Mouse (Mus musculus): ENCODE measurements around the gene Mia2. TPM values are rescaled to one million over a fixed set of nuclear protein-coding genes. Genes with fewer than 3 reads are reported as not detected.

The Mia2 gene
- total and polyA plus RNA-seq, 3 experiments = 31.8 to 106 (median 90.9) TPM

GRCm38 (mm10) chr12:59207000-59207390 is 111.4 kb downstream of the Mia2 start:
- Histone ChIP-seq H3K36me3 (ENCODE audit: control insufficient read depth, insufficient read depth, low read length) (peaks cover 11% of the 10 kb centered on the region), H3K4me1 (ENCODE audit: control insufficient read depth, insufficient read depth, low read length) (peaks cover 5% of the 10 kb centered on the region; the same call in 1 of the 2 replicates), H3K27ac (no peak overlapping the region), H3K27me3 (ENCODE audit: control insufficient read depth, insufficient read depth, low read length) (no peaks in the 10 kb centered on the region), H3K9ac (ENCODE audit: low read depth, low read length) (no peak overlapping the region), H3K4me3 (no peak overlapping the region), H3K79me2 (replicated peaks; ENCODE audit: control insufficient read depth, insufficient read depth, low read length) (no peaks in the 10 kb centered on the region)
- no peak for DNase-seq
- TF ChIP-seq EP300 (IDR thresholded peaks at IDR 0.05; ENCODE audit: insufficient read depth, low read depth, low read length) = no peak
- no peak for TF ChIP-seq POLR2A (IDR thresholded peaks at IDR 0.05; ENCODE audit: insufficient read depth, low read depth, low read length)
- TF ChIP-seq CTCF (IDR thresholded peaks at IDR 0.05) = no peak
- WGBS = 51% methylated on average over 3 of the region's 3 CpGs
- intact Hi-C loops (cut with DNase I) = no loop called here

GRCm38 (mm10) chr12:59207814-59208213 is 112.2 kb downstream of the Mia2 start:
- DNase-seq = no peak
- no peak overlapping the region for H3K4me3 ChIP-seq
- 77% methylated on average over 1 of the region's 1 CpGs for WGBS

GRCm38 (mm10) chr12:59216176-59216575 is 120.6 kb downstream of the Mia2 start:
- Histone ChIP-seq H3K4me1 (ENCODE audit: control insufficient read depth, insufficient read depth, low read length) (peaks cover 6% of the 10 kb centered on the region), H3K79me2 (replicated peaks; ENCODE audit: control insufficient read depth, insufficient read depth, low read length) (no peaks in the 10 kb centered on the region; the same call in 1 of the 2 replicates), H3K36me3 (ENCODE audit: control insufficient read depth, insufficient read depth, low read length) (peaks cover 6% of the 10 kb centered on the region), H3K27ac (no peak overlapping the region), H3K27me3 (ENCODE audit: control insufficient read depth, insufficient read depth, low read length) (no peaks in the 10 kb centered on the region), H3K9ac (ENCODE audit: low read depth, low read length) (no peak overlapping the region), H3K4me3 (no peak overlapping the region)
- no peak for TF ChIP-seq CTCF (IDR thresholded peaks at IDR 0.05)
- no peak for TF ChIP-seq POLR2A (IDR thresholded peaks at IDR 0.05; ENCODE audit: insufficient read depth, low read depth, low read length)
- TF ChIP-seq EP300 (IDR thresholded peaks at IDR 0.05; ENCODE audit: insufficient read depth, low read depth, low read length) = no peak
- DNase-seq = no peak
- intact Hi-C loops (cut with DNase I) = loop anchor here (5.0 kb wide), 1 partner anchor 159 kb away; no protein-coding TSS in a partner anchor
- 87% methylated on average over 4 of the region's 4 CpGs for WGBS

More at GRCm38 (mm10) chr12:59207814-59208213, 112.2 kb downstream of the Mia2 start:
- H3K79me2 ChIP-seq (replicated peaks; ENCODE audit: control insufficient read depth, insufficient read depth, low read length) = no peaks in the 10 kb centered on the region
- no peak overlapping the region for H3K9ac ChIP-seq (ENCODE audit: low read depth, low read length)
- intact Hi-C loops (cut with DNase I) = no loop called here
- no peaks in the 10 kb centered on the region for H3K27me3 ChIP-seq (ENCODE audit: control insufficient read depth, insufficient read depth, low read length)
- H3K4me1 ChIP-seq (ENCODE audit: control insufficient read depth, insufficient read depth, low read length) = peaks cover 5% of the 10 kb centered on the region; the same call in 1 of the 2 replicates
- no peak overlapping the region for H3K27ac ChIP-seq
- peaks cover 11% of the 10 kb centered on the region for H3K36me3 ChIP-seq (ENCODE audit: control insufficient read depth, insufficient read depth, low read length)
- TF ChIP-seq CTCF (IDR thresholded peaks at IDR 0.05) = no peak
- no peak for TF ChIP-seq POLR2A (IDR thresholded peaks at IDR 0.05; ENCODE audit: insufficient read depth, low read depth, low read length)
- TF ChIP-seq EP300 (IDR thresholded peaks at IDR 0.05; ENCODE audit: insufficient read depth, low read depth, low read length) = no peak

- Histone ChIP-seq H3K27me3 (ENCODE audit: control insufficient read depth, insufficient read depth, low read length) (no peaks in the 10 kb centered on the region), H3K36me3 (ENCODE audit: control insufficient read depth, insufficient read depth, low read length) (peaks cover 6% of the 10 kb centered on the region), H3K79me2 (replicated peaks; ENCODE audit: control insufficient read depth, insufficient read depth, low read length) (no peaks in the 10 kb centered on the region; the same call in 1 of the 2 replicates), H3K4me1 (ENCODE audit: control insufficient read depth, insufficient read depth, low read length) (peaks cover 6% of the 10 kb centered on the region), H3K4me3 (no peak overlapping the region), H3K9ac (ENCODE audit: low read depth, low read length) (no peak overlapping the region), H3K27ac (no peak overlapping the region)
- TF ChIP-seq POLR2A (IDR thresholded peaks at IDR 0.05; ENCODE audit: insufficient read depth, low read depth, low read length) (no peak), CTCF (IDR thresholded peaks at IDR 0.05) (no peak), EP300 (IDR thresholded peaks at IDR 0.05; ENCODE audit: insufficient read depth, low read depth, low read length) (no peak)
- WGBS = 51% methylated on average over 6 of the region's 6 CpGs
- no peak for DNase-seq
- intact Hi-C loops (cut with DNase I) = loop anchor here (5.0 kb wide), 1 partner anchor 159 kb away; no protein-coding TSS in a partner anchor
Measured at GRCm38 (mm10) chr12:59216676-59217266, 121.2 kb downstream of the Mia2 start.

- no peak overlapping the region for H3K9ac ChIP-seq (ENCODE audit: low read depth, low read length)
- intact Hi-C loops (cut with DNase I) = loop anchor here (5.0 kb wide), 1 partner anchor 160 kb away; no protein-coding TSS in a partner anchor
- DNase-seq = no peak
- H3K36me3 ChIP-seq (ENCODE audit: control insufficient read depth, insufficient read depth, low read length) = peaks cover 6% of the 10 kb centered on the region
- H3K4me1 ChIP-seq (ENCODE audit: control insufficient read depth, insufficient read depth, low read length) = peaks cover 6% of the 10 kb centered on the region
- no peak overlapping the region for H3K4me3 ChIP-seq
- no peaks in the 10 kb centered on the region; the same call in 1 of the 2 replicates for H3K79me2 ChIP-seq (replicated peaks; ENCODE audit: control insufficient read depth, insufficient read depth, low read length)
- H3K27me3 ChIP-seq (ENCODE audit: control insufficient read depth, insufficient read depth, low read length) = no peaks in the 10 kb centered on the region
- no peak overlapping the region for H3K27ac ChIP-seq
- TF ChIP-seq POLR2A (IDR thresholded peaks at IDR 0.05; ENCODE audit: insufficient read depth, low read depth, low read length) = no peak
- no peak for TF ChIP-seq EP300 (IDR thresholded peaks at IDR 0.05; ENCODE audit: insufficient read depth, low read depth, low read length)
- TF ChIP-seq CTCF (IDR thresholded peaks at IDR 0.05) = no peak
- WGBS = 69% methylated on average over 3 of the region's 3 CpGs
Measured at GRCm38 (mm10) chr12:59217331-59217730, 121.7 kb downstream of the Mia2 start.

Data from heart, adult 2 months (tissue).